Mouse (Mus musculus) ES-Bruce4 (cell line): Measurements from ENCODE around the gene Cpsf7. TPM values are rescaled to one million over a fixed set of nuclear protein-coding genes. Genes with fewer than 3 reads are reported as not detected.

Source experiments
- H3K27ac ChIP-seq: 2 replicates; pipeline ENCODE4 v1.5.1; 2012; ENCODE audit warnings: low read length, inconsistent platforms; ENCODE audit not compliant: insufficient read depth
- H3K27me3 ChIP-seq: 2 replicates; pipeline ENCODE4 v1.6.1; 2012; ENCODE audit warnings: mild to moderate bottlenecking, low read length, inconsistent platforms; ENCODE audit not compliant: control insufficient read depth, poor library complexity, insufficient read depth, severe bottlenecking
- H3K36me3 ChIP-seq: 2 replicates; pipeline ENCODE4 v1.6.1; 2012; ENCODE audit warnings: inconsistent platforms, mild to moderate bottlenecking, low read length, moderate library complexity; ENCODE audit not compliant: control insufficient read depth, poor library complexity, insufficient read depth, severe bottlenecking
- H3K4me1 ChIP-seq: one replicate; pipeline ENCODE4 v1.8.1; 2011; ENCODE audit warnings: low read length; ENCODE audit not compliant: control insufficient read depth, insufficient read depth
- H3K4me3 ChIP-seq: 2 replicates; pipeline ENCODE4 v1.5.1; 2011; ENCODE audit warnings: low read depth, mild to moderate bottlenecking, low read length
- H3K9ac ChIP-seq: 2 replicates; pipeline ENCODE4 v1.6.1; 2012; ENCODE audit warnings: low read depth, mild to moderate bottlenecking, inconsistent platforms; ENCODE audit not compliant: poor library complexity, severe bottlenecking
- H3K9me3 ChIP-seq: replicated peaks from 2 replicates; pipeline ENCODE4 v1.6.1; 2012; ENCODE audit warnings: mild to moderate bottlenecking, low read length, inconsistent platforms; ENCODE audit not compliant: control insufficient read depth, poor library complexity, insufficient read depth, severe bottlenecking
- CTCF ChIP-seq: IDR thresholded peaks from one replicate; pipeline ENCODE4 v1.8.1; 2011; ENCODE audit warnings: low read depth, low read length
- EP300 ChIP-seq: IDR thresholded peaks from 2 replicates; pipeline ENCODE4 v1.6.1; 2011; ENCODE audit warnings: low read depth, low read length; ENCODE audit not compliant: insufficient read depth
- POLR2A ChIP-seq: IDR thresholded peaks from one replicate; pipeline ENCODE4 v1.8.1; 2011; ENCODE audit warnings: low read length; ENCODE audit not compliant: insufficient read depth
- polyA plus RNA-seq: library from polyadenylated mRNA; stranded (reverse); fragments of >200 nt; gene quantifications from 2 replicates; pipeline ENCODE4 v1.2.4, GENCODE M21; 2011; ENCODE audit warnings: low read depth; ENCODE audit not compliant: missing spikeins, insufficient read depth, insufficient read length

Gene Cpsf7
- polyA plus RNA-seq, 1 experiment = 76.3 TPM

- Histone ChIP-seq H3K4me3 (no peak overlapping the region), H3K27ac (no peak overlapping the region), H3K27me3 (no peaks in the 10 kb centered on the region), H3K9ac (no peak overlapping the region), H3K9me3 (no peaks in the 10 kb centered on the region), H3K36me3 (no peaks in the 10 kb centered on the region), H3K4me1 (no peaks in the 10 kb centered on the region)
- TF ChIP-seq CTCF (no peak), EP300 (no peak), POLR2A (no peak)
Measured at GRCm38 (mm10) chr19:10581984-10582383, 56.9 kb downstream of the Cpsf7 start.

GRCm38 (mm10) chr19:10583550-10584146 is 58.6 kb downstream of the Cpsf7 start:
- Histone ChIP-seq H3K36me3 (no peaks in the 10 kb centered on the region), H3K27ac (no peak overlapping the region), H3K9ac (no peak overlapping the region), H3K9me3 (no peaks in the 10 kb centered on the region), H3K4me1 (no peaks in the 10 kb centered on the region), H3K27me3 (no peaks in the 10 kb centered on the region), H3K4me3 (no peak overlapping the region)
- TF ChIP-seq EP300 = no peak
- no peak for TF ChIP-seq CTCF
- TF ChIP-seq POLR2A = no peak

- H3K36me3 ChIP-seq = no peaks in the 10 kb centered on the region
- TF ChIP-seq EP300 = no peak
- TF ChIP-seq POLR2A = no peak
- TF ChIP-seq CTCF = no peak
Measured at GRCm38 (mm10) chr19:10585112-10585511, 60.0 kb downstream of the Cpsf7 start.

GRCm38 (mm10) chr19:10587231-10587630 is 62.2 kb downstream of the Cpsf7 start:
- Histone ChIP-seq H3K27ac (no peak overlapping the region), H3K36me3 (no peaks in the 10 kb centered on the region), H3K9ac (no peak overlapping the region), H3K4me3 (no peak overlapping the region), H3K9me3 (no peaks in the 10 kb centered on the region), H3K4me1 (no peaks in the 10 kb centered on the region), H3K27me3 (no peaks in the 10 kb centered on the region)
- TF ChIP-seq CTCF (no peak), EP300 (no peak), POLR2A (no peak)

More at GRCm38 (mm10) chr19:10585112-10585511, 60.0 kb downstream of the Cpsf7 start:
- H3K27me3 ChIP-seq = no peaks in the 10 kb centered on the region
- H3K9ac ChIP-seq = no peak overlapping the region
- no peaks in the 10 kb centered on the region for H3K4me1 ChIP-seq
- H3K9me3 ChIP-seq = no peaks in the 10 kb centered on the region
- no peak overlapping the region for H3K4me3 ChIP-seq
- no peak overlapping the region for H3K27ac ChIP-seq

GRCm38 (mm10) chr19:10589127-10589857 is 64.2 kb downstream of the Cpsf7 start:
- Histone ChIP-seq H3K27ac (no peak overlapping the region), H3K27me3 (no peaks in the 10 kb centered on the region), H3K9ac (no peak overlapping the region), H3K4me3 (no peak overlapping the region), H3K4me1 (no peaks in the 10 kb centered on the region), H3K9me3 (no peaks in the 10 kb centered on the region), H3K36me3 (no peaks in the 10 kb centered on the region)
- TF ChIP-seq POLR2A (no peak), CTCF (no peak), EP300 (no peak)

- Histone ChIP-seq H3K9me3 (no peaks in the 10 kb centered on the region), H3K27ac (no peak overlapping the region), H3K4me3 (no peak overlapping the region), H3K9ac (no peak overlapping the region), H3K4me1 (no peaks in the 10 kb centered on the region), H3K27me3 (no peaks in the 10 kb centered on the region), H3K36me3 (no peaks in the 10 kb centered on the region)
- TF ChIP-seq EP300 (no peak), POLR2A (no peak), CTCF (no peak)
Measured at GRCm38 (mm10) chr19:10590301-10590700, 65.2 kb downstream of the Cpsf7 start.
